Mouse (Mus musculus): ENCODE data around the gene Camk2b. TPM values are rescaled to one million over a fixed set of nuclear protein-coding genes. Genes with fewer than 3 reads are reported as not detected.

The Camk2b gene
- polyA plus RNA-seq, 1 experiment from 2014 or later = 117 TPM

DNA sequence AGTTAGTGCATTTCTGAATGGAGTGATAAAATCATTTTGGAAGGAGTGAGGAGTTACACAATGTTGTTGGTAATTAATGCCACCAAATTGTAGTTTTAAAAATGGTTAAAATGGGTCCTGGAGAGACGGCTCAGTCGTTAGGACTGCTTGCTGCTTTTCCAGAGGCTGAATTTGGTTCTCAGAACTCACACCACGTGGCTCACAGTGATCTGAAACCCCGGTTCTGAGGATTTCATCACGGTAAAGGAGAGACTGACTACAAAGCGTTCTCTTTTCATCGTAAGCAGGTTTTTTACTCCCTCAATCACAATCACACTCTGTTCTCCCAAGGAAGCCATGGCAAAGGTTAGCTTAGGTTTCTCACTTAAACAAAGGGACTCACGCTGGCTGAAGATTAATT lies 141.5 kb downstream of the Camk2b start:
- no peak overlapping the region for H3K9ac ChIP-seq
- ATAC-seq (ENCODE audit: low FRiP score) = no peak
- DNase-seq (ENCODE audit: low spot score) = no peak
- H3K4me1 ChIP-seq (replicated peaks; ENCODE audit: control insufficient read depth, insufficient read depth, low read length) = no peaks in the 10 kb centered on the region
- no peak overlapping the region for H3K4me2 ChIP-seq (replicated peaks)
- no peaks in the 10 kb centered on the region for H3K27me3 ChIP-seq (ENCODE audit: control insufficient read depth, insufficient read depth, low read length)
- H3K9me3 ChIP-seq (ENCODE audit: control insufficient read depth, low read length) = no peaks in the 10 kb centered on the region
- no peak overlapping the region for H3K27ac ChIP-seq
- 65% methylated on average over 8 of the region's 8 CpGs for WGBS
- no peaks in the 10 kb centered on the region for H3K36me3 ChIP-seq (replicated peaks; ENCODE audit: control insufficient read depth, insufficient read depth)
- H3K4me3 ChIP-seq (replicated peaks; ENCODE audit: low read length) = no peak overlapping the region

DNA sequence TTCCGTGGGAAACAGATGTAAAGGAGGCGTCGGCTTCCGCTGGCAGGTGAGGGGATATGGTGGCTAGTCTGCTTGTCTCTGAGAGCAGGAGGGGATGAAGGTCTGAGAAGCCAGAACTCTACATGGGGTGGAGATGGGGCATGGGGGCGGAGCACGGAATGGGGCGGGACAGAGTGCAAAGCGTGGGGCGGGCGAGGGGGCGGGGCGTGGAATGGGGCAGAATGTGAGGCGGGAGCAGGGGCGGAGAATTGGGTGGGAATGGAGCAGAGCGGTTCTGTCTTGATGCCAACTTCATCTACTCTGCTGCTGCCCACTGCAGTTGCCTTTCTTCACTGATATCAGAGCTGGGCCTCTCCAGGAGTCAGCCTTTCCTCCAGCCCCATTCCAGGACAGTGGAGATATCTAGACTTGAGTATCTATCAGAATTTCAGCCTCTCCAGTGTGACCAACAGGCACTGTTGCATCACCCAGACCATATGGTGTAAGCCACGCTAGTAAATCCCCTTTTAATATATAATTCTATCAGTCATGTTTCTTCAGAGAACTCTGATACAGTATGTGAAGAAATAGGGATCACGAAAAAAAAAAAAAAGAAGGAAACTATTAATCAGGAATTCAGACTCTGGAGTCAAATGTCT lies 145.7 kb downstream of the Camk2b start:
- Histone ChIP-seq H3K27ac (no peak overlapping the region), H3K4me3 (replicated peaks; ENCODE audit: low read length) (no peak overlapping the region), H3K36me3 (replicated peaks; ENCODE audit: control insufficient read depth, insufficient read depth) (no peaks in the 10 kb centered on the region), H3K4me1 (replicated peaks; ENCODE audit: control insufficient read depth, insufficient read depth, low read length) (no peaks in the 10 kb centered on the region), H3K27me3 (ENCODE audit: control insufficient read depth, insufficient read depth, low read length) (no peaks in the 10 kb centered on the region), H3K9me3 (ENCODE audit: control insufficient read depth, low read length) (no peaks in the 10 kb centered on the region), H3K4me2 (replicated peaks) (no peak overlapping the region), H3K9ac (no peak overlapping the region)
- DNase-seq (ENCODE audit: low spot score) (no peak), ATAC-seq (ENCODE audit: low FRiP score) (no peak)
- WGBS = 35% methylated on average over 17 of the region's 17 CpGs

Other genes starting within 250 kb of the Camk2b start
- gene Polm, start 228.3 kb downstream of the Camk2b start, polyA plus RNA-seq (2014; fragmentation: Nextera tagmentation; extraction: Ambion mirVana) = 4.7 TPM in 2 replicates
- 19.7 and 24.4 TPM in 2 replicates for gene Aebp1, start 204.4 kb downstream of the Camk2b start, polyA plus RNA-seq (2014; fragmentation: Nextera tagmentation; extraction: Ambion mirVana)
- 46.8 and 51.5 TPM in 2 replicates for gene Pold2, start 188.1 kb downstream of the Camk2b start, polyA plus RNA-seq (2014; fragmentation: Nextera tagmentation; extraction: Ambion mirVana)
- gene Myl7, start 167.6 kb downstream of the Camk2b start, polyA plus RNA-seq (2014; fragmentation: Nextera tagmentation; extraction: Ambion mirVana) = not detected in 2 replicates
- gene Gck, start 116.3 kb downstream of the Camk2b start, polyA plus RNA-seq (2014; fragmentation: Nextera tagmentation; extraction: Ambion mirVana) = 3.9 and 4.2 TPM in 2 replicates
- 39.9 and 48.4 TPM in 2 replicates for gene Ykt6, start 110.7 kb downstream of the Camk2b start, polyA plus RNA-seq (2014; fragmentation: Nextera tagmentation; extraction: Ambion mirVana)
- 0.31 and 0.42 TPM in 2 replicates for gene A730071L15Rik, start 133.7 kb upstream of the Camk2b start, polyA plus RNA-seq (2014; fragmentation: Nextera tagmentation; extraction: Ambion mirVana)
- gene Nudcd3, start 134.1 kb upstream of the Camk2b start, polyA plus RNA-seq (2014; fragmentation: Nextera tagmentation; extraction: Ambion mirVana) = 57.0 and 57.7 TPM in 2 replicates
- 0.04 and 0.14 TPM in 2 replicates for gene Npc1l1, start 163.8 kb upstream of the Camk2b start, polyA plus RNA-seq (2014; fragmentation: Nextera tagmentation; extraction: Ambion mirVana)
- 68.1 and 69.9 TPM in 2 replicates for gene Ddx56, start 201.4 kb upstream of the Camk2b start, polyA plus RNA-seq (2014; fragmentation: Nextera tagmentation; extraction: Ambion mirVana)
- 117 and 121 TPM in 2 replicates for gene Tmed4, start 208.5 kb upstream of the Camk2b start, polyA plus RNA-seq (2014; fragmentation: Nextera tagmentation; extraction: Ambion mirVana)
- gene Ogdh, start 225.3 kb upstream of the Camk2b start, polyA plus RNA-seq (2014; fragmentation: Nextera tagmentation; extraction: Ambion mirVana) = 123 and 130 TPM in 2 replicates